Mouse (Mus musculus) regulatory T cell (primary cell): Measurements from ENCODE around the gene Kdr.
"Not testable (repeated sequence)": the region's sequence is repeated elsewhere in the genome, so short reads cannot be mapped to it uniquely, and the experiment has no call there.

Experiments used
- in situ Hi-C: fragments of 300-600 bp; cut with MboI, MseI; formaldehyde crosslinking; loops from one replicate; pipeline ENCODE4 v1.15.1; 2025; ENCODE audit warnings: high pct_unique_total_duplicates

Kdr gene

GRCm38 (mm10) chr5:75959809-75960208 is 18.4 kb downstream of the Kdr start:
- in situ Hi-C loops, result no loop called here

GRCm38 (mm10) chr5:75956526-75956925 is 21.7 kb downstream of the Kdr start:
- in situ Hi-C loops, result no loop called here

GRCm38 (mm10) chr5:75955876-75956275 is 22.4 kb downstream of the Kdr start:
- in situ Hi-C loops, result no loop called here

GRCm38 (mm10) chr5:75954778-75955330 is 23.4 kb downstream of the Kdr start:
- in situ Hi-C loops, result no loop called here

- in situ Hi-C loops, result no loop called here
These were observed 24.0 kb downstream of the Kdr start for GRCm38 (mm10) chr5:75954218-75954617.

- in situ Hi-C loops, result no loop called here
These were observed 26.0 kb downstream of the Kdr start for GRCm38 (mm10) chr5:75952131-75952795.

GRCm38 (mm10) chr5:75950866-75951265 is 27.4 kb downstream of the Kdr start:
- in situ Hi-C loops, result no loop called here

- in situ Hi-C loops, result no loop called here
These were observed 32.9 kb downstream of the Kdr start for GRCm38 (mm10) chr5:75945394-75945793.

GRCm38 (mm10) chr5:75943301-75943700 is 35.0 kb downstream of the Kdr start:
- in situ Hi-C loops, result no loop called here

GRCm38 (mm10) chr5:75941775-75942580 is 36.3 kb downstream of the Kdr start:
- in situ Hi-C loops, result no loop called here

GRCm38 (mm10) chr5:75939144-75939732 is 39.0 kb downstream of the Kdr start:
- in situ Hi-C loops, result no loop called here

GRCm38 (mm10) chr5:75938012-75938411 is 40.2 kb downstream of the Kdr start:
- in situ Hi-C loops, result no loop called here

- in situ Hi-C loops, result no loop called here
These were observed 42.0 kb downstream of the Kdr start for GRCm38 (mm10) chr5:75936223-75936622.

GRCm38 (mm10) chr5:75935225-75935624 is 43.0 kb downstream of the Kdr start:
- in situ Hi-C loops, result no loop called here

- in situ Hi-C loops, result no loop called here
These were observed 44.1 kb downstream of the Kdr start for GRCm38 (mm10) chr5:75934201-75934600.

GRCm38 (mm10) chr5:75933521-75934044 is 44.7 kb downstream of the Kdr start:
- in situ Hi-C loops, result no loop called here

GRCm38 (mm10) chr5:75931458-75931857 is 46.8 kb downstream of the Kdr start:
- in situ Hi-C loops, result not testable (repeated sequence)

GRCm38 (mm10) chr5:75929960-75930359 is 48.3 kb downstream of the Kdr start:
- in situ Hi-C loops, result no loop called here

- in situ Hi-C loops, result no loop called here
These were observed 55.6 kb downstream of the Kdr start for GRCm38 (mm10) chr5:75922677-75923076.

- in situ Hi-C loops, result no loop called here
These were observed 56.4 kb downstream of the Kdr start for GRCm38 (mm10) chr5:75921730-75922387.

GRCm38 (mm10) chr5:75919601-75920000 is 58.7 kb downstream of the Kdr start:
- in situ Hi-C loops, result no loop called here

- in situ Hi-C loops, result no loop called here
These were observed 60.1 kb downstream of the Kdr start for GRCm38 (mm10) chr5:75918139-75918538.
